Mouse (Mus musculus): ENCODE results near the gene Uba2. TPM values are rescaled to one million over a fixed set of nuclear protein-coding genes. Genes with fewer than 3 reads are reported as not detected.

Uba2 gene
- polyA plus RNA-seq, 1 experiment from 2014 or later: 270 TPM

- ATAC-seq (replicated peaks; ENCODE audit: low FRiP score) (no peak), DNase-seq (ENCODE audit: low spot score) (no peak)
These were observed 69.4 kb downstream of the Uba2 start for GRCm38 (mm10) chr7:34100002-34100401.

GRCm38 (mm10) chr7:34094911-34095481 lies 74.4 kb downstream of the Uba2 start, which contains the start of gene Scgb1b30:
TSS of gene Scgb1b30 (plus strand) at chr7:34095431.
- H3K4me3 ChIP-seq (ENCODE audit: low read depth, low read length): no peak within 1 kb of the TSS
- no peaks in the 10 kb centered on the region for H3K27me3 ChIP-seq (ENCODE audit: control insufficient read depth, insufficient read depth, low read length)
- no peak for ATAC-seq (replicated peaks; ENCODE audit: low FRiP score)
- no peak within 1 kb of the TSS for H3K9ac ChIP-seq (ENCODE audit: low read length)
- H3K36me3 ChIP-seq (ENCODE audit: control insufficient read depth, insufficient read depth, low read length): no peaks in the 10 kb centered on the region
- no peak within 1 kb of the TSS for H3K4me2 ChIP-seq (ENCODE audit: low read depth, low read length, severe bottlenecking)
- no peaks in the 10 kb centered on the region for H3K4me1 ChIP-seq (replicated peaks; ENCODE audit: control insufficient read depth, insufficient read depth, low read length)
- 69% methylated on average over 3 of the region's 3 CpGs for WGBS
- H3K27ac ChIP-seq (ENCODE audit: low read depth, low read length): no peak within 1 kb of the TSS
- H3K9me3 ChIP-seq (ENCODE audit: control insufficient read depth, low read length): no peaks in the 10 kb centered on the region; the same call in 1 of the 2 replicates
- no peak for DNase-seq (ENCODE audit: low spot score)

More at GRCm38 (mm10) chr7:34100002-34100401, 69.4 kb downstream of the Uba2 start:
- H3K27me3 ChIP-seq (ENCODE audit: control insufficient read depth, insufficient read depth, low read length): no peaks in the 10 kb centered on the region
- no peak overlapping the region for H3K27ac ChIP-seq (ENCODE audit: low read depth, low read length)
- WGBS: 73% methylated on average over 2 of the region's 2 CpGs
- H3K9me3 ChIP-seq (ENCODE audit: control insufficient read depth, low read length): no peaks in the 10 kb centered on the region; the same call in 1 of the 2 replicates
- H3K36me3 ChIP-seq (ENCODE audit: control insufficient read depth, insufficient read depth, low read length): no peaks in the 10 kb centered on the region
- H3K4me3 ChIP-seq (ENCODE audit: low read depth, low read length): no peak overlapping the region
- no peaks in the 10 kb centered on the region for H3K4me1 ChIP-seq (replicated peaks; ENCODE audit: control insufficient read depth, insufficient read depth, low read length)
- no peak overlapping the region for H3K9ac ChIP-seq (ENCODE audit: low read length)
- no peak overlapping the region for H3K4me2 ChIP-seq (ENCODE audit: low read depth, low read length, severe bottlenecking)

Other genes starting within 250 kb of the Uba2 start
- gene Scgb2b26, start 224.6 kb downstream of the Uba2 start, polyA plus RNA-seq (2014; fragmentation: Nextera tagmentation; extraction: Ambion mirVana): not detected in 2 replicates
- not detected in 2 replicates for gene Scgb2b27, start 155.7 kb downstream of the Uba2 start, polyA plus RNA-seq (2014; fragmentation: Nextera tagmentation; extraction: Ambion mirVana)
- gene Scgb1b27, start 148.1 kb downstream of the Uba2 start, polyA plus RNA-seq (2014; fragmentation: Nextera tagmentation; extraction: Ambion mirVana): not detected in 2 replicates
- gene Scgb1b30, start 74.2 kb downstream of the Uba2 start, polyA plus RNA-seq (2014; fragmentation: Nextera tagmentation; extraction: Ambion mirVana): not detected in 2 replicates
- 3.9 and 5.7 TPM in 2 replicates for gene Wtip, start 36.3 kb downstream of the Uba2 start, polyA plus RNA-seq (2014; fragmentation: Nextera tagmentation; extraction: Ambion mirVana)
- 62.3 and 66.5 TPM in 2 replicates for gene Pdcd2l, start 27.1 kb upstream of the Uba2 start, polyA plus RNA-seq (2014; fragmentation: Nextera tagmentation; extraction: Ambion mirVana)
- 376 and 377 TPM in 2 replicates for gene Gpi1, start 60.7 kb upstream of the Uba2 start, polyA plus RNA-seq (2014; fragmentation: Nextera tagmentation; extraction: Ambion mirVana)
- gene Gm6096, start 81.4 kb upstream of the Uba2 start, polyA plus RNA-seq (2014; fragmentation: Nextera tagmentation; extraction: Ambion mirVana): 0.60 TPM in 1 of 2 replicates, not detected in the other
- gene 4931406P16Rik, start 144.0 kb upstream of the Uba2 start, polyA plus RNA-seq (2014; fragmentation: Nextera tagmentation; extraction: Ambion mirVana): 27.4 and 32.7 TPM in 2 replicates
- gene Lsm14a, start 223.7 kb upstream of the Uba2 start, polyA plus RNA-seq (2014; fragmentation: Nextera tagmentation; extraction: Ambion mirVana): 66.8 and 69.1 TPM in 2 replicates